Mouse (Mus musculus) gastrocnemius, postnatal 4 days (tissue): ENCODE results near the gene Tssk1. TPM values are rescaled to one million over a fixed set of nuclear protein-coding genes. Genes with fewer than 3 reads are reported as not detected.

Experiments
- DNase-seq, 2 experiments: peaks; one replicate each; pipeline ENCODE4 v3.0.0; 2021 to 2022; ENCODE audit warnings: low spot score in 2 of 2, mixed read lengths in 2 of 2
- total RNA-seq, 2 experiments: library from RNA; stranded (reverse); gene quantifications; 2 replicates each; pipeline ENCODE4 v1.2.3; 2021

Gene Tssk1
- total RNA-seq, 2 experiments from 2014 or later: 0.07 to 0.08 TPM

- peak in 1 of 2 experiments; percentile 13 for DNase-seq
Measured at GRCm38 (mm10) chr16:17896091-17896490, 2.1 kb downstream of the Tssk1 start.

DNA sequence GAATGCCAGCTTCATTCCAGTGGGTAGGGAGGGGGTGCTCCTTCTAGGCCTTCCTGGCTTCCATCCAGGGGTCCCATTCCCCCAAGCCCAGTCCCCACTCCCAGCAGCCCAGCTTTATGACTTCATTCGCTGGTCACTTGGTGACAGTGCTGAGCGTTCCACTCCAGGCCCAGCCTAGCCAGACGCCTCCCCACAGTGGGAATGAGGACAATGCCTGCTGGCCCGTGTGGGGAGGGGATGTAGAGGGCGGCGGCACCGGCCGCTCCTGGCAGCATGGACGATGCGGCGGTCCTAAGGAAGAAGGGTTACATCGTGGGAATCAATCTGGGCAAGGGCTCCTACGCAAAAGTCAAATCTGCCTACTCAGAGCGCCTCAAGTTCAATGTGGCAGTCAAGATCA lies 4.4 kb downstream of the Tssk1 start, which contains the start of the genes Dgcr2 and Tssk2:
Gene Dgcr2, minus strand, starts transcription at position 101 of the 400 bp plus-strand sequence.
Gene Tssk2, plus strand, starts transcription at position 176 of the 400 bp plus-strand sequence.
- DNase-seq: peak in 1 of 2 experiments; percentile 14

DNA sequence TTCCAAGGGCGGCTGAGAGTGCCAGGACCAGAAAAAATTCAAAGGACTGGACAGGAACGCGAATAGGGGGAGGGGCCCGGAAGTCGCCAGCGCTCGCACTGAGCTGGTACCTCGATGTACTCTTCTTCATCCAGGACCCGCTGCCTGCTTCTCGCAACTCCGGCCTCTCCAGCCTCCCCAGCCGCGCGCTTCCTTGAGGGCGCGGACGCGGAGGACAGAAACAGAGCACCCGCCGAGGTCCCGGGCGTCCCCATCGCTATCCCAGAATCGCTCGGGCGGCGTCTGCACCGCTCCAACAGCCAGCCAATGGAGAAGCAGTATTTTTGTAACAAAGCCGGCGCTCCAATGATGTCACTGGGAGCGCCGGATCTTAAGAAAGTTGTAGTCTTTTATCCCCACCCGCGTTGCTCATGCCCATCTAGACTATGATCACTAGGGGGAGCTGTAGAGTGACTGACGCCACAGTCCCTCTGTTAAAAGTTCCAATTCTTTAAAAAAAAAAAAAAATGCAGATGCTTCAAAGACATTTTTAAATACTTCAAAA lies 17.1 kb downstream of the Tssk1 start, which contains the start of gene Ess2:
Gene Ess2, minus strand, starts transcription at position 297 of the 544 bp plus-strand sequence.
- DNase-seq: peak; percentile 62 to 86

DNA sequence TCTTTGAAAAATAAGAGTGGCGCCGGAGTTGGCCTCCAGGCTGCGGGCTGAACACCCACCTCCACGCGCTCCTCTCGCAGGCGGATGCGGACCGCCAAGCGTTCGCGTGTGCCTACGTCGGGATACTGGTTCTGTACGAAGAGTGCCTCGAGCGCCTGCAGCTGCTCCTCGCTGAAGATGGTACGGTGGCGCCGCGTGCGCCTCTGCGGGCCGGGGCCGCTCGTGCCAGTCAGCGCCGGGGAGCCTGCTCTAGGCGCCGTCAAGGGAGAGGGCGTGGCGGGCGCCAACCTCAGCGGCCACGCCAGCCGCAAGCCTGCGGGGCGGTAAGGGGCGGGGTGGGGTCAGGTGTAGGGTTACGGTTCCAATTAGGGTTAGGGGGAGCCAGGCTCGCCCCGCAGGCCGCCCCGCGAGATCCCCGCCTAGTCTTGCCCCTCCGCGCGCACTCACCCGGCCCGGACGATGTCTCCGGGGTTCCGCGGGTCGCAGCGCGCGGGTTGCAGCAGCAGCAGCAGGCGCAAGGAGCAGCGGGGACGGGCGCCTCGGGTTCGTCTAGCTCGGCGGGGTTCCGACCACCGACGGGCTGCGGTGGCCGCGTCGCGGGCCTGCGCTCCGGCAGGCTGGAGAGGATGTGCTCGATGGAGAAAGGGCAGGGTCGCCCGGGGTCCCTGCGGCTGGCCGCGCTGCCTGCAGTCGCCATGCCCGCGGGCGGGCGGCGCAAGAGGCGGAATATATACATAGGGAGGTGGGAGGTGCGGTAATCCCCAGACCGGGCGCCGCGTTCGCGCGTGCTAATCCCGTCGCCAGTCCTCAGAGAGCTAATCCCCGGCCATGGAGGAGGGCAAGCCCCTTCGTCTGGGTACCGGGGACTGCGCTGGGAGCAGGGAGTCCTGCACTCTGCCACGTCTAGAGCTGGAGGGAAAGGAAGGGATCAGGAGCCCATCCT lies 20.6 kb downstream of the Tssk1 start, which contains the start of gene Gsc2:
Gene Gsc2, minus strand, starts transcription at position 753 of the 943 bp plus-strand sequence.
- no peak for DNase-seq

- no peak for DNase-seq
Measured at GRCm38 (mm10) chr16:17920586-17920985, 26.6 kb downstream of the Tssk1 start.

GRCm38 (mm10) chr16:17921325-17922162 lies 27.5 kb downstream of the Tssk1 start:
- DNase-seq: peak; percentile 91 to 96

- DNase-seq: no peak
Measured at GRCm38 (mm10) chr16:17922163-17922538, 28.1 kb downstream of the Tssk1 start.

GRCm38 (mm10) chr16:17927351-17928082 lies 33.5 kb downstream of the Tssk1 start:
- DNase-seq: peak in 1 of 2 experiments; percentile 30

DNA sequence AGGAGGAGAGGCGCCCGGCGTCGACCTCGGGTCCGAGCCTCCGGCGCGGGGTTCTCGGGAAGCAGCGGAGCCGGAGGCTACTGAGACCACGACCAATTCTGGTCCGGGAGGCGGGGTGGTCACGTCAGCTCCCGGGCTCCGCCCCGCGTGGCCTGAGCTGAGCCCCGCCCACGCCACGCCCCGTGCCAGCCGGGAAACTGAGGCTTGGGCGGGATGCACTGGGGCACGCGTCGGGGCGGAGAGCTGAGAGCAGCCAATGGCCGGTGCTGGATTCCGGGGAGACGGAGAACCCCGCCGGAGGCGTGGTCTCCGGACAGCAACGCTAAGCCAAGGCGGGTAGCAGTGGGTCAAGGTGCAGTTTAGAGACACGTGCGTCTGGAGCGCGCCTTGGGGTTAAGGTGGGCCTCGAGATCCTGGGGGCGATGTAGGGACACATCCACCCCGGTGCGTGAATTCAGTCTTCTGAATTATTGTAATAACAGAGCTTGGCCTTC lies 34.1 kb downstream of the Tssk1 start, which contains the start of gene Slc25a1:
Gene Slc25a1, minus strand, starts transcription at position 133 of the 494 bp plus-strand sequence.
- DNase-seq: peak; percentile 41 to 70

GRCm38 (mm10) chr16:17928627-17929104 lies 34.6 kb downstream of the Tssk1 start:
- peak; percentile 42 to 67 for DNase-seq

GRCm38 (mm10) chr16:17929211-17929610 lies 35.2 kb downstream of the Tssk1 start:
- DNase-seq: no peak

DNA sequence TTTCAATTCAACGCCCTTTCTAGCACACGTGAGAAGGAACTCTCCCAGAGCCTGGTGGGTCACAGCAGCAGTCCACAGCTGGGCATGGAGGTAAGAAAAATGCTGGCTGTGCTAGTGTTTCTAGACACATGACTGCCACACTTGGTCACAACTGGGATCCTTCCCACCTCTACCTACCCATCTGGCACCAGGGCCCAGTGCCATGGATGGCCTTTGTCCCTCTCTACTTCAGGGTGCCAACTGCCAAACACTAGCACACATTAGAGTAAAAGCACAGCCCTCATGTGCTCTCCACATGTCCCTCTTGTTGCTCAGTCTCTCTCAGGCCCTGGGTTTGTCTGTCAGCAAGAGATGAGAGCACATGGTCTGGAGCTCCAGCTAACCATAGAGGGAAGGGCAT lies 35.6 kb downstream of the Tssk1 start:
- DNase-seq: no peak

DNA sequence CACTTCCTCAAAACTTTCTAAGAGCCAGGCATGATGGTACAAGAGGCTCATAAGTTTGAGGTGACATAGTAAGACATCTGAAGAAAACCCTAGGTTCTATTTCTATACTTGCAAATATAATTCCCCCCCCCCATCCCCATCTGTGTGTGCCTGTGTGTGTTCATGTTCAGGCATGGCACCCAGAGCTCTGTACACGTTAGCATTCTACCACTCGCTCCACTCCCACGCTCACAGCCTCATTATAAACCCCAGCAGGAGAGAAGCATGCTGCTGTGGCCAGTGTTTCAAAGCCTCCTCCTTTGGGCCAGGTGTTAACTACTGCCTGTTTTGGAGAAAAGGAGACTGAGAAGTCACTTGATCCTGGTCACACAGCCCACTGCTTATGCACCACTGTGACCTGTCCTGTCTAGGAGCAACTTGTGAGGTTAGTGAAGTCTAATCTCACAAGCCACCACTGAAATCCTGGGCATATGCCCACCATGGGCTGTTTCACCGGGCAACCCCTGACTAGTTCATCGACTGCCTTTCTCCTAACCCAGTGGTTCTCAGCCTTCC lies 38.0 kb downstream of the Tssk1 start:
- DNase-seq: no peak

DNA sequence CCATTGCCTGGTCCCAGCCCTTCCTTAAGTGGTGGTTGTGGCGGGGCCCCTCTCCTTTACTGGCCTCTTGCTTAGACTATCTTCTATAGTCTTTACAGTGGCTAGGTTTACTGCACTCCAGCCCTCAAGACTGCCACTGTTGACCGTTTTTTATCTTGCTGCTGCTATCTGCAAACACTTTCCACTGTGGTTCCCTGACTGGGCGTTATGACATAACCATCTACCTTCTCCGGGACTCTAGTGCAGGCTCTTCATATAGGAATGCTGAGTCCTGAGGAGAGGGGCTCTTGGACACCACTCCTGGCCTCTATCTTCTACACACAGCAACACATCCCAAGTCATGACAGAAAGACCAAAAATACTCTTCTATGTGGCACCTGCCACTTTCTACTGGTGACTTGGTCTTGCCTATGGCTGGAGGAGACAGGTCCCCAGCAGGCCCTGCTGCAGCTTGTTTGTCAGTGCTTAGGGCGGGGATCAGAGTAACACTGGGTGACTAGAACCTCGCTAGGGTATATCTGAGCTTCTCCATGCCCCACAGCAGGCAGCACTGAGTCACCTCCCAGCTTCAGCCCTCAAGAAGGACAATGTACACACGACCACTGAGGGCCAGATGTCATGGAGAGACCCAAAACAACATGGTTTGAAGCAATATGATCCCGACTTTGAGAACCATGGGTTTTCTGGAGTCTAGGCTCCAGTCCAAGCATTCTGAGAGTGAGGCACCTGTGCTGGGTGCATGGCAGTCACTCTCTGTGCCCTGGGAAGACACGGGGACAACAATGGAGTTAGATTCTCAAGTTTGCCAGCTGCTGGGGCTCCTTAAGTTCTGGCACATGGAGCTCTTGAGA lies 39.8 kb downstream of the Tssk1 start:
- no peak for DNase-seq

DNA sequence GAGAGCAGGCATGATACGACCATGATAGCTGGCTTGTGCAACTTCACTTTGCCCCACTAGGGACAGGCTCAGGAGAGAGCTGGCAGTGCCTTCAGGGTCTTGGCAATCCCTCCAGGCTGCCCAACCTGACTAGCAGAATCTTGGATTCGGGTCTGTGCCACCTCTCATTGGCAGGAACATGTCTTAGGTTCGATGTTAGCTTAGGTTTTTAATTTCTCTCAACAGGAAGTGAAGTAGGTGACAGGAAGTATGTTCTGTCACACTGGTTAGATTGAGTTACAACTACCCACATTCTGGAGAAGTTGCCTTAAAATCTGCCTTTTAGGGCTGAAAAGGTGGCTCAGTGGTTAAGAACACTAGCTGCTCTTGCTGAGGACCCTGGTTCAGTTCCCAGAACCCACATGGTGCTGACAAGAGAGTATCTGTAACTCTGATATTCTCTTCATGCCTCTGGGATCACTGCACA lies 40.5 kb downstream of the Tssk1 start:
- DNase-seq: no peak

DNA sequence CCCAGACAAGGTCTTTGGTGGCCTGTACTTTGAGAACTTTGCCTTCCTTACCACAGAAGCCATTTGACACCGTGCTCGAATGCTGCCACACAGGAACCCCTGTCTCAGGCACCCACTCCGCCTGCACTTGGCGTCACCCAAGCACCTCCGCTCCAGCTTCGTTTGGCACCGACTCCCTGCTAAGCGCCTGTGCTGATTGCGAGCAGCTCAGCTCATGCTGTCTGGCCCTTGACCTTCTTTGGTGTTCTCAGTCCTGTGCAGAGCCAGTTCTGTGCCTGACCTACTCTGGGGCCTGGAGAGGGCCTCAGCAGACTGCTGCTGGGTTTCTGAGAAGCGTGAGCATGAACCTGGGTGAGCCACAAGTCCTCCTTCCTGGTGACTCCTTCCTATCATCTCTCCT lies 42.8 kb downstream of the Tssk1 start:
- DNase-seq: no peak

DNA sequence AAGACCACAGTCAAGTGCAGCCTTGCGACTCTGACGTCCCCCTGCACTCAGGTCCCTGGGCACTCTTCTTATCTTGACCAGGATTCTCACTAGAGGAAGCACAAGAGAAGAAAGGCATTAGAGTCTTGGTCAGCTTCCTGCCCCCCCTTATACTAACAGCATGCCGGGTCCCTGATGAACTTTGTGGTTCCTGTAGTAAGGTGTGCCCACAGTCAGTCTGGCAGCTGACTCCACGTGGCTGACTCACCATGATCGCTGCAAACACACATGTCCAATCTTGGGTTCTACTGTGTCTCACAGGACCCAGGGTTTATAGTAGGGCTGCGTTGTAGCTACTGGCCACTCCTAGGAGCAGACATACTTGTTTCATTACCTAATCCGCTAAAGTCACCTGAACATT lies 44.2 kb downstream of the Tssk1 start:
- DNase-seq: no peak

DNA sequence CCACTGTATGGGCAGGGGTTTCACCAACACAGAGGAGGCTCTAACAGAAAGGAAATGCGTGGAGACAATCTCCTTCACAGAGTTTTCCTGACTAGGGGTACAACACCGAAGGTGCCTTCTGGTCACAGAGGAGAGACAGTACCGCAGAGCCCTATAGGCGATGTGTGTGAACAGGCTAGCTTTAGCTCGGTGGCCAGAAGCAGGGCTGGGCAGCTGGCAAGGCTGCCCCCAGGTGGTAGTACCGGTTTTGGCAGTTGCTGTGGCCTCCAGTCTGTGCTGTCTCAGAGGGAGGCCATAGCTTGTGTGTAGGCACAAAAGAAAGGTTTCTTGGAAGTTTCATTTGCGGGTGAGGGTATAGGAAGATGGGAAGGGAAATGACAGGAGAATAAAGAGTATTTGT lies 44.8 kb downstream of the Tssk1 start:
- peak in 1 of 2 experiments; percentile 30 for DNase-seq
